Mouse (Mus musculus): ENCODE measurements around the gene S100a14.
A peak's percentile ranks its signal among the peaks of the same experiment; 100 is the strongest.

The S100a14 gene

GRCm38 (mm10) chr3:90517711-90518110 lies 8.9 kb upstream of the S100a14 start:
- no peak for DNase-seq (ENCODE audit: low spot score in 2 of 2)

- peak in 1 of 2 experiments; percentile 40 for DNase-seq (ENCODE audit: low spot score in 2 of 2)
Measured at GRCm38 (mm10) chr3:90525421-90525820, 1.2 kb upstream of the S100a14 start.

GRCm38 (mm10) chr3:90526076-90526475 lies 580 bp upstream of the S100a14 start:
- no peak for DNase-seq (ENCODE audit: low spot score in 2 of 2)

- no peak for DNase-seq (ENCODE audit: low spot score in 2 of 2)
Measured at GRCm38 (mm10) chr3:90527291-90527873, 726 bp downstream of the S100a14 start.

GRCm38 (mm10) chr3:90531713-90532112 lies 5.1 kb downstream of the S100a14 start:
- DNase-seq (ENCODE audit: low spot score in 2 of 2) = no peak

GRCm38 (mm10) chr3:90535446-90535845 lies 8.8 kb downstream of the S100a14 start:
- DNase-seq (ENCODE audit: low spot score in 2 of 2) = no peak

- peak; percentile 71 to 80 for DNase-seq (ENCODE audit: low spot score in 2 of 2)
Measured at GRCm38 (mm10) chr3:90537141-90537904, 10.7 kb downstream of the S100a14 start, which contains the start of gene S100a16. Gene S100a16 (plus strand): TSS chr3:90537254.

- DNase-seq (ENCODE audit: low spot score in 2 of 2) = no peak
Measured at GRCm38 (mm10) chr3:90537905-90538296, 11.2 kb downstream of the S100a14 start.

GRCm38 (mm10) chr3:90540904-90541303 lies 14.2 kb downstream of the S100a14 start:
- DNase-seq (ENCODE audit: low spot score in 2 of 2) = no peak

GRCm38 (mm10) chr3:90549676-90550420 lies 23.2 kb downstream of the S100a14 start:
- no peak for DNase-seq (ENCODE audit: low spot score in 2 of 2)

- no peak for DNase-seq (ENCODE audit: low spot score in 2 of 2)
Measured at GRCm38 (mm10) chr3:90550421-90550790, 23.8 kb downstream of the S100a14 start.

GRCm38 (mm10) chr3:90552231-90552630 lies 25.6 kb downstream of the S100a14 start:
- no peak for DNase-seq (ENCODE audit: low spot score in 2 of 2)

- DNase-seq (ENCODE audit: low spot score in 2 of 2) = no peak
Measured at GRCm38 (mm10) chr3:90555954-90556353, 29.3 kb downstream of the S100a14 start.

GRCm38 (mm10) chr3:90560008-90560628 lies 33.5 kb downstream of the S100a14 start, which contains the start of gene S100a3:
Gene S100a3 (plus strand): TSS chr3:90560578.
- no peak for DNase-seq (ENCODE audit: low spot score in 2 of 2)

- DNase-seq (ENCODE audit: low spot score in 2 of 2) = no peak
Measured at GRCm38 (mm10) chr3:90574691-90575090, 48.0 kb downstream of the S100a14 start.

- no peak for DNase-seq (ENCODE audit: low spot score in 2 of 2)
Measured at GRCm38 (mm10) chr3:90575320-90575719, 48.7 kb downstream of the S100a14 start.

GRCm38 (mm10) chr3:90576351-90577001 lies 49.8 kb downstream of the S100a14 start:
- DNase-seq (ENCODE audit: low spot score in 2 of 2) = no peak

All from urinary bladder, postnatal 4 days (tissue).